Mouse (Mus musculus): ENCODE measurements around the gene Lamtor3.
"Not testable (repeated sequence)": the region's sequence is repeated elsewhere in the genome, so short reads cannot be mapped to it uniquely, and the experiment has no call there.

The Lamtor3 gene

DNA sequence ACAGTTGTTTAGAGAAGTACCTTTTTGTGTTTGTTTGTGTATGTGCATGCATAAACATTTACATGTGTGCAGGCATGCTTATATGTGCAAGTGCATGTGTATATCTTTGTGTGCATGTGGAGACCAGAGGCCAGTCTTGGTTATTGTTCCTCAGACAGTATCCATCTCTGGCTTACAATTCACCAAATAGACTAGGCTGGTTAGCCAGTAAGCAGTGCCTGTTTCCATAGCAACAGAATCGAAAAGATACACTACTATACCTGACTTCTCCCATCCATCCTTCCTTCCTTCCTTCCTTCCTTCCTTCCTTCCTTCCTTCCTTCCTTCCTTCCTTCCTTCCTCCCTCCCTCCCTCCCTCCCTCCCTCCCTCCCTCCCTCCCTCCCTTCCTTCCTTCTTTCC is 45.7 kb downstream of the Lamtor3 start:
- not testable (repeated sequence) for DNase-seq

DNA sequence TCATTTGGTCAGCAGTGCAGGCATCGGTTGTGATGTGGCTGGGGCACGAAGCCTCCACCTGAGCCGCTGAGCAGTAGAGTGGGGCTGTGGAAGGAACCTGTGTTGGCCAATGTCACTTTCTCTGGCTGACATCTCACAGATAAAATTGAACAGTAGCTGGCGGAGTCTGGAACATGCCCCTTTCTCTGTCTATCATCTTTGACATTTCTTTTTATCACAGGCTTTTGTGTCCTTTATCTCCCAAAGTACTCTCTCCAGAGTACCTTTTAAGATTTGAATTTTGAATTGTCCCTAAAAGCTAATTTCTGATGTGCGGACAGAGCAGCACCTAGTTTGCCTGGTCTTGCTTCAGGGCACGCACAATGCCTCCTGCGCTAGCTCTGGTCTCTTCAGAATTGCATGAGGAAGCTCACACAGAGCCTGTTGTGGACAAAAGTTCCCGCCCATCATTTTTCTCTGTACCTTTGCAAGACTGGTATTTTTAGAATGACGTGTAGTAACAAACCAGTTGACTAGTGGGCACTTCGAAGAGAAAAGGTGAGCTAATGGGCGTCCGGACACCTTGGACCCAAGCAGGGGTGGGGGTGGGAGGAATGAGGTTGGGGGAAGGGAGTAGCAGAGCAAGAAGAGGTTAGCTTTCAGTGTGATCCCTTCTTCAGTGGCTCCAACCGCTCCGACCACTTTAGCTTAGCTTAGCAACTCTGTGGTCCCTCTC is 50.0 kb downstream of the Lamtor3 start:
- no peak for DNase-seq

GRCm38 (mm10) chr3:137968820-137969486 is 50.6 kb downstream of the Lamtor3 start:
- DNase-seq = no peak

GRCm38 (mm10) chr3:137969951-137970350 is 51.6 kb downstream of the Lamtor3 start:
- DNase-seq = no peak

- DNase-seq = no peak
These were observed 53.9 kb downstream of the Lamtor3 start for GRCm38 (mm10) chr3:137972224-137972623.

- DNase-seq = no peak
These were observed 54.7 kb downstream of the Lamtor3 start for GRCm38 (mm10) chr3:137972989-137973388.

GRCm38 (mm10) chr3:137974306-137974705 is 56.0 kb downstream of the Lamtor3 start:
- no peak for DNase-seq

DNA sequence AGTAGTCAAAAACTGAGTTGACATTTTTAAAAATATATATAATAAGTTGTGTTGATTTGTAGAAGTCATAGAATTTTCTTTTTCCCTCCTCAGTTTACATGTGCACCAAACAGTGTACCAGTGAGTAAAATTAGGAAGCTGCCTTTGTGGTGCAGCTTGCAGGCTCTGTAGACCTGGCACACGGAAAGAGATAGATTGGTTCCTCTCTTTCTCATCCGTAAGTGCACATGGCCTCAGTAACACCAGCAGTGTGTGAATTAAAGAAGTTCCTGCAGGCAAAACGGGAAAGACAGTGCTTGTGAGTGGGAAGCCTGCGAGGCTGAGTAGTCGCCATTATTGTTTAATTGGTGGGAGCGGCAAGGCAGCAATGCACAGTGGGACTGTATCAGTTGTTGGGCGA is 57.1 kb downstream of the Lamtor3 start:
- no peak for DNase-seq

DNA sequence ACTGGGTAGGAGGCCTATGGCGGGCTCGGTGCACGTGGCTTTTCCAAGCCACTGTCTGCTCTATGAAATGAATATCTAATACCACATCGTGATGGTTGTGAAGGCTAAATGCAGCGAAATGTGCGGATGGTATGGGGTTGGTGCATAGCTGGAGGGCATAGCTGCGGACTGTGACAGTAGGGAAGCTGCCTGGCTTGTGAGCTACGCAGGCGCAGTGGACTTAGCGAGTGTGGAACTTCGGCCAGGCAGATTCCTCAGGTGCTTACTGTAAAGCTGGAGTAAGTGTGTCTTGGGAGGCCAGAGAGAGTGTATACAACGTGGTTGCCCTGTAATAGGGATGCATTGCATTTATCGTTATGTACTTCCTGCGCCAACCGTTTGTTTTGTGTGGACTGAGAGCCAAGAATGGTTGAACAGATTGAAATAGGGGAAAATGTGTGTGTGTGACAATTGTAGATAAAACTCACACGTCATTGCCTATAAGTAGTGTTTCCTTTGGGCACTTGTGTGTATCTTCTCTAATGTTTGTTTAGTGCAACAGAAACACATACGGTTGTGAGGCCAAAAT is 57.6 kb downstream of the Lamtor3 start:
- no peak for DNase-seq

DNA sequence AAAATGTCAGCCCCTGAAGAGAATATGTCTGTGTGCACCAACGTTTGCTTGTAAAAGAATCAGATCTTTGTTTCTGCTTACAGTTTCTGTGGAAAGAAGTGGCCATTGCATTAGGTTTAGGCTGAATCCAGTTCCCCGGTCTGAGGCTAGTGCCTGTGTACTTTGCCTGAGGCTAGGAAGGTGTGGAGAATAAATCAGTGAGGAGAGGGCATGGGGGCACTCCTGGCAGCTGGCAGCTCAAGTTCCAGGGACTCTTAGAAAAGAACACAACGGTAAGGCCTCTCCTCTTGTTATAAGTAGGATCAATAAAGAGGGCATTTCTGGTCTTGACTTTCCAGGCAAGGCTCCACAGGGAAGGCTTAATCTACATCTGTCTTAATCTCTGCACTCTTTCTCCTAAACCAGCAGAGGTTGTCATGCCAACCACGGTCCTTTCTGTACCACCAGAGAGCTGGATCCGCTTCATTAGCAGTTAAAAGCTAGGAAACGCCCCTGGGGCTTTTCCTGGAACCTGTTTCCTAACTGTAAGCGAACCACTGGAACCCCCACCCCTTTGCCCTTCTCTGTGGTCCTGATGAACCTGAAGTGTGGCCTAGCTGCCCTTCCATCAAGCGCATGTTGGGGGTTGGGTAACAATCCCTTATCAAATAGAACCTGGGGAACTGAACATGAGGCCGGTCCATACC is 58.8 kb downstream of the Lamtor3 start:
- no peak for DNase-seq

GRCm38 (mm10) chr3:137977629-137978041 is 59.3 kb downstream of the Lamtor3 start:
- no peak for DNase-seq

- DNase-seq = no peak
These were observed 59.9 kb downstream of the Lamtor3 start for GRCm38 (mm10) chr3:137978233-137978632.
